Mouse (Mus musculus) kidney, embryonic 15.5 days (tissue): ENCODE measurements around the gene Tdgf1. TPM values are rescaled to one million over a fixed set of nuclear protein-coding genes. Genes with fewer than 3 reads are reported as not detected.

Experiments used
- ATAC-seq: fragments of 200-750 bp; cut with Nextera tagmentation; replicated peaks from 2 replicates; pipeline ENCODE4 v1.8.0; 2017; ENCODE audit warnings: moderate TSS enrichment; ENCODE audit not compliant: low FRiP score
- H3K27ac ChIP-seq: fragments of 300-500 bp; sonication (generic); 2 replicates; pipeline ENCODE4 v1.5.1; 2015; ENCODE audit warnings: mild to moderate bottlenecking, inconsistent platforms
- H3K27me3 ChIP-seq: fragments of 300-500 bp; sonication (generic); 2 replicates; pipeline ENCODE4 v1.6.1; 2015; ENCODE audit warnings: inconsistent platforms
- H3K36me3 ChIP-seq: fragments of 300-500 bp; sonication (generic); 2 replicates; pipeline ENCODE4 v1.6.1; 2015; ENCODE audit warnings: inconsistent platforms
- H3K4me1 ChIP-seq: fragments of 300-500 bp; sonication (generic); 2 replicates; pipeline ENCODE4 v1.6.1; 2015; ENCODE audit warnings: inconsistent platforms
- H3K4me2 ChIP-seq: fragments of 300-500 bp; sonication (generic); 2 replicates; pipeline ENCODE4 v1.6.1; 2015; ENCODE audit warnings: moderate library complexity, mild to moderate bottlenecking, inconsistent platforms
- H3K4me3 ChIP-seq: fragments of 300-500 bp; sonication (generic); replicated peaks from 2 replicates; pipeline ENCODE4 v1.5.1; 2015; ENCODE audit warnings: mild to moderate bottlenecking, inconsistent platforms
- H3K9ac ChIP-seq: fragments of 300-500 bp; sonication (generic); 2 replicates; pipeline ENCODE4 v1.6.1; 2015; ENCODE audit warnings: mild to moderate bottlenecking, inconsistent platforms
- H3K9me3 ChIP-seq: fragments of 300-500 bp; sonication (generic); replicated peaks from 2 replicates; pipeline ENCODE4 v1.6.1; 2016; ENCODE audit warnings: inconsistent platforms
- WGBS: fragments of 180-500 bp; shearing (Covaris S2); methylation state at CpG from one replicate; pipeline ENCODE4 v1.1.7; 2015; ENCODE audit warnings: mixed read lengths; 5-methylcytosine and 5-hydroxymethylcytosine counted together
- polyA plus RNA-seq: library from polyadenylated mRNA; unstranded; fragments of >200 nt; fragmentation: Nextera tagmentation; extraction: Ambion mirVana; gene quantifications from 2 replicates; pipeline ENCODE4 v1.2.1, GENCODE M21; 2015

Tdgf1 gene
- polyA plus RNA-seq, 1 experiment from 2014 or later: not detected

GRCm38 (mm10) chr9:110952398-110952797, 6.4 kb upstream of the Tdgf1 start:
- no peak overlapping the region for H3K4me2 ChIP-seq
- peaks cover 4% of the 10 kb centered on the region; the same call in 1 of the 2 replicates for H3K4me1 ChIP-seq
- no peak overlapping the region for H3K27ac ChIP-seq
- ATAC-seq: no peak
- peaks cover 65% of the 10 kb centered on the region for H3K27me3 ChIP-seq
- H3K9me3 ChIP-seq: no peaks in the 10 kb centered on the region
- no peaks in the 10 kb centered on the region for H3K36me3 ChIP-seq
- H3K4me3 ChIP-seq: no peak overlapping the region
- H3K9ac ChIP-seq: no peak overlapping the region
- 62% methylated on average over 6 of the region's 6 CpGs for WGBS

GRCm38 (mm10) chr9:110951866-110952265, 5.9 kb upstream of the Tdgf1 start:
- 91% methylated on average over 13 of the region's 13 CpGs for WGBS
- ATAC-seq: no peak
- H3K4me1 ChIP-seq: peaks cover 5% of the 10 kb centered on the region
- H3K27ac ChIP-seq: no peak overlapping the region
- H3K9ac ChIP-seq: no peak overlapping the region
- no peaks in the 10 kb centered on the region for H3K9me3 ChIP-seq
- H3K36me3 ChIP-seq: no peaks in the 10 kb centered on the region
- no peak overlapping the region for H3K4me3 ChIP-seq
- H3K27me3 ChIP-seq: peaks cover 70% of the 10 kb centered on the region
- no peak overlapping the region for H3K4me2 ChIP-seq

GRCm38 (mm10) chr9:110951397-110951796, 5.4 kb upstream of the Tdgf1 start, which contains the start of gene Lrrc2:
Gene Lrrc2, plus strand, starts transcription at chr9:110951545.
- H3K4me3 ChIP-seq: no peak within 1 kb of the TSS
- peaks cover 10% of the 10 kb centered on the region for H3K4me1 ChIP-seq
- no peaks in the 10 kb centered on the region for H3K9me3 ChIP-seq
- H3K27me3 ChIP-seq: peaks cover 71% of the 10 kb centered on the region
- whole genome bisulfite sequencing: 78% methylated on average over 11 of the region's 11 CpGs
- ATAC-seq: no peak
- H3K27ac ChIP-seq: no peak within 1 kb of the TSS
- H3K9ac ChIP-seq: no peak within 1 kb of the TSS
- H3K4me2 ChIP-seq: no peak within 1 kb of the TSS
- H3K36me3 ChIP-seq: no peaks in the 10 kb centered on the region

GRCm38 (mm10) chr9:110950109-110950508, 4.2 kb upstream of the Tdgf1 start:
- Histone ChIP-seq H3K36me3 (no peaks in the 10 kb centered on the region), H3K4me2 (no peak overlapping the region), H3K9ac (no peak overlapping the region), H3K4me1 (peaks cover 17% of the 10 kb centered on the region), H3K4me3 (no peak overlapping the region), H3K9me3 (no peaks in the 10 kb centered on the region), H3K27me3 (peaks cover 71% of the 10 kb centered on the region), H3K27ac (no peak overlapping the region)
- WGBS: 94% methylated on average over 3 of the region's 3 CpGs
- ATAC-seq: no peak

- H3K9ac ChIP-seq: no peak overlapping the region
- 48% methylated on average over 8 of the region's 8 CpGs for WGBS
- no peak for ATAC-seq
- peaks cover 17% of the 10 kb centered on the region for H3K4me1 ChIP-seq
- no peaks in the 10 kb centered on the region for H3K36me3 ChIP-seq
- no peak overlapping the region for H3K4me3 ChIP-seq
- H3K9me3 ChIP-seq: no peaks in the 10 kb centered on the region
- H3K27me3 ChIP-seq: peaks cover 75% of the 10 kb centered on the region
- H3K27ac ChIP-seq: no peak overlapping the region
- no peak overlapping the region for H3K4me2 ChIP-seq
Observed at GRCm38 (mm10) chr9:110948813-110949310, 2.9 kb upstream of the Tdgf1 start.

- WGBS: 53% methylated on average over 6 of the region's 6 CpGs
Observed at GRCm38 (mm10) chr9:110947900-110948299, 1.9 kb upstream of the Tdgf1 start.

GRCm38 (mm10) chr9:110947261-110947661, 1.3 kb upstream of the Tdgf1 start:
- H3K4me2 ChIP-seq: peak overlapping the region; percentile 14; the same call in 1 of the 2 replicates
- no peak overlapping the region for H3K27ac ChIP-seq
- no peak overlapping the region for H3K4me3 ChIP-seq
- 16% methylated on average over 6 of the region's 6 CpGs for WGBS
- H3K9ac ChIP-seq: no peak overlapping the region
- ATAC-seq: no peak
- H3K9me3 ChIP-seq: no peaks in the 10 kb centered on the region
- peaks cover 64% of the 10 kb centered on the region for H3K27me3 ChIP-seq
- H3K36me3 ChIP-seq: no peaks in the 10 kb centered on the region
- H3K4me1 ChIP-seq: peaks cover 13% of the 10 kb centered on the region

More at GRCm38 (mm10) chr9:110947900-110948299, 1.9 kb upstream of the Tdgf1 start:
- no peak for ATAC-seq
- peaks cover 13% of the 10 kb centered on the region for H3K4me1 ChIP-seq
- H3K9ac ChIP-seq: no peak overlapping the region
- no peak overlapping the region for H3K4me3 ChIP-seq
- no peaks in the 10 kb centered on the region for H3K9me3 ChIP-seq
- peaks cover 70% of the 10 kb centered on the region for H3K27me3 ChIP-seq
- H3K36me3 ChIP-seq: no peaks in the 10 kb centered on the region
- H3K4me2 ChIP-seq: no peak overlapping the region
- H3K27ac ChIP-seq: no peak overlapping the region

- Histone ChIP-seq H3K4me2 (peak overlapping the region; percentile 14; the same call in 1 of the 2 replicates), H3K4me1 (peaks cover 13% of the 10 kb centered on the region), H3K27me3 (peaks cover 58% of the 10 kb centered on the region), H3K27ac (no peak overlapping the region), H3K4me3 (peak overlapping the region; percentile 10; the same call in 1 of the 2 replicates), H3K9ac (no peak overlapping the region), H3K36me3 (no peaks in the 10 kb centered on the region), H3K9me3 (no peaks in the 10 kb centered on the region)
- 13% methylated on average over 20 of the region's 20 CpGs for WGBS
- ATAC-seq: no peak
Observed at GRCm38 (mm10) chr9:110946548-110947044, 638 bp upstream of the Tdgf1 start.

- no peak overlapping the region for H3K27ac ChIP-seq
- H3K4me1 ChIP-seq: peaks cover 13% of the 10 kb centered on the region
- H3K4me3 ChIP-seq: no peak overlapping the region
- no peaks in the 10 kb centered on the region for H3K36me3 ChIP-seq
- H3K4me2 ChIP-seq: no peak overlapping the region
- WGBS: 8% methylated on average over 18 of the region's 18 CpGs
- no peak overlapping the region for H3K9ac ChIP-seq
- no peak for ATAC-seq
- peaks cover 50% of the 10 kb centered on the region for H3K27me3 ChIP-seq
- no peaks in the 10 kb centered on the region for H3K9me3 ChIP-seq
Observed at GRCm38 (mm10) chr9:110945343-110945742, 615 bp downstream of the Tdgf1 start.

GRCm38 (mm10) chr9:110944265-110944664, 1.7 kb downstream of the Tdgf1 start:
- Histone ChIP-seq H3K4me3 (no peak overlapping the region), H3K9ac (no peak overlapping the region), H3K27me3 (peaks cover 50% of the 10 kb centered on the region), H3K27ac (no peak overlapping the region), H3K36me3 (no peaks in the 10 kb centered on the region), H3K9me3 (no peaks in the 10 kb centered on the region), H3K4me1 (peaks cover 13% of the 10 kb centered on the region), H3K4me2 (no peak overlapping the region)
- ATAC-seq: no peak
- 37% methylated on average over 13 of the region's 13 CpGs for WGBS

- H3K4me1 ChIP-seq: no peaks in the 10 kb centered on the region
- no peaks in the 10 kb centered on the region for H3K9me3 ChIP-seq
Observed at GRCm38 (mm10) chr9:110937506-110938490, 8.2 kb downstream of the Tdgf1 start.

GRCm38 (mm10) chr9:110935941-110936340, 10.0 kb downstream of the Tdgf1 start:
- Histone ChIP-seq H3K9ac (no peak overlapping the region), H3K4me1 (no peaks in the 10 kb centered on the region), H3K4me3 (no peak overlapping the region), H3K4me2 (no peak overlapping the region), H3K27ac (no peak overlapping the region), H3K36me3 (no peaks in the 10 kb centered on the region), H3K9me3 (no peaks in the 10 kb centered on the region), H3K27me3 (no peaks in the 10 kb centered on the region)
- ATAC-seq: no peak
- 80% methylated on average over 7 of the region's 7 CpGs for WGBS

More at GRCm38 (mm10) chr9:110937506-110938490, 8.2 kb downstream of the Tdgf1 start:
- Histone ChIP-seq H3K4me2 (no peak overlapping the region), H3K9ac (no peak overlapping the region), H3K4me3 (no peak overlapping the region), H3K36me3 (no peaks in the 10 kb centered on the region), H3K27ac (no peak overlapping the region), H3K27me3 (no peaks in the 10 kb centered on the region)
- no peak for ATAC-seq
- 74% methylated on average over 12 of the region's 12 CpGs for WGBS
